Mouse (Mus musculus) CD4-positive, CD25-positive, alpha-beta regulatory T cell, adult 2 months (primary cell): ENCODE data around the gene Polr2m.

ENCODE experiments used
- DNase-seq: peaks from one replicate; pipeline ENCODE4 v3.0.0-alpha.2; 2012; ENCODE audit warnings: low read depth, low spot score

Polr2m gene

GRCm38 (mm10) chr9:71475536-71475935 lies 10.2 kb downstream of the Polr2m start:
- DNase-seq, result no peak

- DNase-seq, result no peak
Measured at GRCm38 (mm10) chr9:71467434-71467833, 18.3 kb downstream of the Polr2m start.

- DNase-seq, result peak; percentile 20
Measured at GRCm38 (mm10) chr9:71466111-71466510, 19.6 kb downstream of the Polr2m start.

- DNase-seq, result no peak
Measured at GRCm38 (mm10) chr9:71463072-71463667, 22.6 kb downstream of the Polr2m start.

GRCm38 (mm10) chr9:71456738-71457137 lies 29.0 kb downstream of the Polr2m start:
- no peak for DNase-seq

DNA sequence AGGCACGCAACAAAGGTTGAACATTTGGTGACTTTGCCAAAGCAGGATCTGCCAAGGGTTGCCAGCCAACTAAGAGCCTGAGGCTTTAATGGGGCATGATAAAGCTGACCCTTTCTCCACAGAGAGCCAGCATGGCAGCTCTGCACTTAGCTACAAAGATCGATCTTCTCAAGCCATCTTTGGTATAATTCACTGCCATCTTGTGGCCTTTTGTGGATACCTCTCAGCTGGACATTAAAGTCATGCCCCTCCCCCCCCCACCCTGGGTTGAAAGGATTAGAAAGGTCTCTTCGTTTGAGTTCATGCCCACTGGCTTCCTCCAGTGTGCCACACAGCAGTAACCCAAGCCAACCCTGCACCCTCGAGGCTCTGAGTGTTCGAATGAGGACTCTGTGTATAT lies 31.8 kb downstream of the Polr2m start:
- no peak for DNase-seq

DNA sequence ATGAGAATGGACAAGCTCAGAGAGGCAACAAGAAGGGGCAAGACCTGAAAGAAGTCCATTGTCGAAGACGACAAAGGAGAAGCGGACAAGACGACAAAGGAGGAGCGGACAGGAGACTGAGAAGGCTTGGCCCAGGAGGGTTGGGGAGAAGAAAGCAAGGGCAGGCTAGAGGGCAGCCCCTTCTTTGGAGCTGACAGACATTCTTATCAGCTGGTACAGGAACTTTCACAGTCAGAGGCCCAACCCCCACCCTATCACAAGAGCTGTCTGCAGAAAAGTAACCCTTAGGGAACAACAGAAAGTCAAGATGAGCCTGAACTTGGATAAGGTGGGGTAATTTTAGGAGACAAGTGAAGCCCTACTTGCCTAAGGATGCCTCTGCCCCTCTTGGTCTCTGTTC lies 32.4 kb downstream of the Polr2m start:
- DNase-seq, result no peak

DNA sequence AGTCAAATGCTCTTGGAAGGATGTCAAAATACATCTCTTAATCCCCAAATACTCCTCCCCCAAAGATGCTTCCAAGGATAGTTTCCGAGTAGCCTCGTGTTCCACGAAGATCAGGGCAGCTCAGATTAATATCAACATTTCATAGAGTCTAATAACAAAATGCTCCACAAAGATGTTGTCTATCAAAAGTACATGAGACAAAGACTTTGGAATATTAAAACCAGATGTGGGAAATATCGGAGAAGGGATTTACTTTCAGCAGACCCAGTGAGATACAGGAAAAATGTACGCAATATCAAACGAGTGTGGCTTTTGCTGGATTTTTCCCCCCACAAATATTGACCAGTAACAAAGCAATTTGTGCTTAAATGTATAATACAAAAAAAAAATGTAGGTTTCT lies 35.1 kb downstream of the Polr2m start:
- no peak for DNase-seq

GRCm38 (mm10) chr9:71447573-71447972 lies 38.2 kb downstream of the Polr2m start:
- no peak for DNase-seq

DNA sequence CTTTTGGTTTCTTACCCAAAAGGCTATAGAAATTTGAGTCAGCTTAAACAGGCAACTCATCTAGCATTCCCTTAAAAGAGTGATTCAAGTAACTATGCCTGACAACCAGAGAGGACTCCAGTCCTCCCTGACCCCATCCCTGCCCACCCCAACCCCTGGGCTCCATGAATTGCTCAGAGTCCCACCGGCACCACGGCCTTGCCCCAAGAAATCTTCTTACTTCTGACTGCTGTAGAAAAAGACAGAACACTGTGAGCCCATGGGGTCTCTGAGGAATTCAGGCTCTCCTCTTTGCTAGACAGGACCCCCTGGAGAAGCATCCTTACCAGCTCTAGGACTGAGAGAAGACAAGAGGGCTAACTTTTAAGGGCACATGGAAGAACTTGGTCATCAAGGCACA lies 40.4 kb downstream of the Polr2m start:
- DNase-seq, result no peak

DNA sequence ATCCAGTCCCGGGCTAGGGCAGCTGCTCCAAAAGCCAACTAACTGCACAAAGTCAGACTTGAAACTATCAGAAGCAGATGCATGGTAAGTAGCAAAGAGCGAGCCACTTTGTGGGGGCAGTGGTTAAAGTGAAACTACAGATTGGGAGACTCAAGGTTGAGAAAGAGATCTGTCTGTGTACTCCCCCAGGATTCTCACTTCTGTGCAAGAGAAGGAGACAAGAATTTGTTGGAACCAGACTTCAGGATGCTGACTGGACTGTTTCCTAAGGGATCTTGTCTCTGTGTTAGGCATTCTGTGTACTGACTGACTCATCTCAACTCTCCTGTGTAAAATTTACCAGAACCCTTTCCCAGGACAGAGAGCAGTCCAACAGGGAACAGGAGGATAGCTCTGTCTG lies 47.6 kb downstream of the Polr2m start:
- DNase-seq, result no peak
